Mouse (Mus musculus) embryo, embryonic 9.5 days (tissue): ENCODE data around the gene Mamstr.

Experiments
- DNase-seq: peaks from one replicate; pipeline ENCODE4 v3.0.0-alpha.2; 2017; ENCODE audit errors: extremely low spot score

The Mamstr gene

GRCm38 (mm10) chr7:45628364-45629294, 11.1 kb upstream of the Mamstr start:
- peak; percentile 83 for DNase-seq

GRCm38 (mm10) chr7:45630064-45630907, 9.5 kb upstream of the Mamstr start:
- no peak for DNase-seq

- DNase-seq: no peak
Measured at GRCm38 (mm10) chr7:45632499-45632898, 7.3 kb upstream of the Mamstr start.

GRCm38 (mm10) chr7:45634946-45635681, 4.7 kb upstream of the Mamstr start:
- DNase-seq: no peak

- no peak for DNase-seq
Measured at GRCm38 (mm10) chr7:45635711-45636688, 3.8 kb upstream of the Mamstr start.

GRCm38 (mm10) chr7:45637710-45638109, 2.1 kb upstream of the Mamstr start:
- no peak for DNase-seq

GRCm38 (mm10) chr7:45638623-45639401, 965 bp upstream of the Mamstr start:
- DNase-seq: peak; percentile 92

GRCm38 (mm10) chr7:45640191-45640957, 597 bp downstream of the Mamstr start:
- DNase-seq: no peak

GRCm38 (mm10) chr7:45641391-45642040, 1.7 kb downstream of the Mamstr start:
- DNase-seq: no peak

GRCm38 (mm10) chr7:45642083-45642482, 2.3 kb downstream of the Mamstr start:
- no peak for DNase-seq

GRCm38 (mm10) chr7:45642503-45643255, 2.9 kb downstream of the Mamstr start:
- DNase-seq: no peak

- peak; percentile 97 for DNase-seq
Measured at GRCm38 (mm10) chr7:45643441-45644178, 3.8 kb downstream of the Mamstr start.

- peak; percentile 57 for DNase-seq
Measured at GRCm38 (mm10) chr7:45644183-45644582, 4.4 kb downstream of the Mamstr start.

GRCm38 (mm10) chr7:45644872-45645590, 5.3 kb downstream of the Mamstr start:
- DNase-seq: no peak

GRCm38 (mm10) chr7:45645591-45645971, 5.8 kb downstream of the Mamstr start:
- DNase-seq: no peak

- DNase-seq: no peak
Measured at GRCm38 (mm10) chr7:45646671-45647070, 6.9 kb downstream of the Mamstr start.
